10 mouse cellular contexts compared by ENCODE assay signal in genomic region chr10:128892246-128892645, GRCm38 (mm10). TPM values are rescaled to one million over a fixed set of nuclear protein-coding genes. Genes with fewer than 3 reads are reported as not detected.
DNase-seq lines count a peak whose midpoint lies in the region; ATAC-seq and TF ChIP-seq lines count a peak whose summit lies in the region.
"Had no signal": no experiment of that assay in that cellular context is flagged by ENCODE, and none has a peak within 500 bp of the region (broad histone marks: within the 10 kb centered on the region; RNA-seq: fewer than 3 reads in every experiment).

No protein-coding gene starts in this region.

- TF ChIP-seq CTCF in hindbrain, postnatal 0 days (IDR thresholded peaks at IDR 0.05; ENCODE audit: low read depth) = no peak

- DNase-seq in kidney, adult 11 months = no peak
- DNase-seq in hindbrain, postnatal 0 days (ENCODE audit: low spot score) = no peak
- DNase-seq in neural tube, embryonic 10.5 days (ENCODE audit: extremely low spot score, low spot score) = peak; percentile 55
- DNase-seq in adipocyte (ENCODE audit: low spot score) (no peak), MN1 (ENCODE audit: low spot score) (no peak)

- 1% methylated on average over 9 of the region's 9 CpGs for WGBS in kidney, embryonic 14.5 days
- WGBS in hindbrain, postnatal 0 days = 2% methylated on average over 9 of the region's 9 CpGs

- H3K9me3 ChIP-seq in kidney, embryonic 14.5 days (ENCODE audit: control insufficient read depth, low read length) = no peaks in the 10 kb centered on the region
- no peaks in the 10 kb centered on the region for H3K9me3 ChIP-seq in hindbrain, postnatal 0 days (ENCODE audit: low read length)

- peak overlapping the region; percentile 84 for H3K4me2 ChIP-seq in kidney, embryonic 14.5 days (replicated peaks; ENCODE audit: low read depth, low read length)
- H3K4me2 ChIP-seq in hindbrain, postnatal 0 days (ENCODE audit: low read depth, low read length) = peak overlapping the region; percentile 86

- H3K36me3 ChIP-seq in kidney, embryonic 14.5 days (ENCODE audit: control insufficient read depth, insufficient read depth, low read length) = peaks cover 5% of the 10 kb centered on the region; the same call in 1 of the 2 replicates
- no peaks in the 10 kb centered on the region for H3K36me3 ChIP-seq in hindbrain, postnatal 0 days (ENCODE audit: insufficient read depth, low read length)

- peak overlapping the region; percentile 77 for H3K4me3 ChIP-seq in kidney, embryonic 14.5 days (ENCODE audit: low read length)
- H3K4me3 ChIP-seq in brown adipose tissue, adult 24 weeks (ENCODE audit: insufficient read depth, low read depth, low read length) = peak overlapping the region; percentile 48
- peak overlapping the region; percentile 85 for H3K4me3 ChIP-seq in hindbrain, postnatal 0 days (ENCODE audit: low read length)

- no peak; the same call in 1 of the 2 replicates for ATAC-seq in kidney, embryonic 14.5 days (ENCODE audit: low FRiP score, low TSS enrichment)
- ATAC-seq in hindbrain, postnatal 0 days = peak; percentile 5; the same call in 1 of the 2 replicates
- ATAC-seq in megakaryocyte progenitor cell, adult 5-6 weeks (replicated peaks; ENCODE audit: poor library complexity) = no peak

- peaks cover 23% of the 10 kb centered on the region for H3K4me1 ChIP-seq in kidney, embryonic 14.5 days (ENCODE audit: control insufficient read depth, insufficient read depth, low read length)
- H3K4me1 ChIP-seq in brown adipose tissue, adult 24 weeks (ENCODE audit: control insufficient read depth, insufficient read depth, insufficient read length, low read length) = no peaks in the 10 kb centered on the region
- peaks cover 36% of the 10 kb centered on the region for H3K4me1 ChIP-seq in hindbrain, postnatal 0 days (ENCODE audit: insufficient read depth, low read length)

- peak overlapping the region; percentile 85 for H3K9ac ChIP-seq in kidney, embryonic 14.5 days (ENCODE audit: low read depth, low read length)
- peak overlapping the region; percentile 89 for H3K9ac ChIP-seq in hindbrain, postnatal 0 days (replicated peaks; ENCODE audit: low read length)

- H3K27ac ChIP-seq in kidney, embryonic 14.5 days (ENCODE audit: low read depth, low read length) = peak overlapping the region; percentile 59; the same call in 1 of the 2 replicates
- no peak overlapping the region for H3K27ac ChIP-seq in brown adipose tissue, adult 24 weeks (replicated peaks; ENCODE audit: low read depth, low read length)
- H3K27ac ChIP-seq in hindbrain, postnatal 0 days = peak overlapping the region; percentile 86

- H3K27me3 ChIP-seq in kidney, embryonic 14.5 days (ENCODE audit: control insufficient read depth, insufficient read depth, low read length) = peaks cover 18% of the 10 kb centered on the region
- H3K27me3 ChIP-seq in hindbrain, postnatal 0 days (ENCODE audit: insufficient read depth, low read length) = no peaks in the 10 kb centered on the region
- H3K27me3 ChIP-seq: Patski had no signal

RNA-seq across cellular contexts. Expression of gene Gdf11, which starts 0.7 kb away (rescaled TPM):
- polyA plus RNA-seq in kidney, embryonic 14.5 days (2014; fragmentation: Nextera tagmentation; extraction: Ambion mirVana) = 7.2 and 8.7 TPM in 2 replicates
- 1.0 and 1.3 TPM in 2 replicates for polyA plus RNA-seq in brown adipose tissue, adult 24 weeks (2012; ENCODE audit: insufficient read depth, insufficient read length, missing spikeins)
- total RNA-seq in hindbrain, postnatal 0 days (2014; rRNA removed) = 15.9 and 18.8 TPM in 2 replicates
- polyA plus RNA-seq in hindbrain, postnatal 0 days (2015; fragmentation: Nextera tagmentation; extraction: Ambion mirVana) = 6.7 and 7.6 TPM in 2 replicates
- 0.07 TPM in 1 of 2 replicates, not detected in the other for total RNA-seq in megakaryocyte progenitor cell, adult 5-6 weeks (2015)
- total RNA-seq in megakaryocyte progenitor cell, adult 5-6 weeks (2017) = 0.34 TPM in 1 of 2 replicates, not detected in the other

RNA-seq across cellular contexts. Expression of gene Cd63, which starts 8.5 kb away (rescaled TPM):
- 479 and 521 TPM in 2 replicates for polyA plus RNA-seq in kidney, embryonic 14.5 days (2014; fragmentation: Nextera tagmentation; extraction: Ambion mirVana)
- polyA plus RNA-seq in brown adipose tissue, adult 24 weeks (2012; ENCODE audit: insufficient read depth, insufficient read length, missing spikeins) = 59.5 and 73.6 TPM in 2 replicates
- 35.2 and 40.9 TPM in 2 replicates for total RNA-seq in hindbrain, postnatal 0 days (2014; rRNA removed)
- 417 and 436 TPM in 2 replicates for polyA plus RNA-seq in hindbrain, postnatal 0 days (2015; fragmentation: Nextera tagmentation; extraction: Ambion mirVana)
- total RNA-seq in megakaryocyte progenitor cell, adult 5-6 weeks (2015) = 210 and 275 TPM in 2 replicates
- total RNA-seq in megakaryocyte progenitor cell, adult 5-6 weeks (2017) = 143 and 180 TPM in 2 replicates

RNA-seq across cellular contexts. Expression of gene Rdh5, which starts 30.4 kb away (rescaled TPM):
- polyA plus RNA-seq in kidney, embryonic 14.5 days (2014; fragmentation: Nextera tagmentation; extraction: Ambion mirVana) = 14.5 and 15.7 TPM in 2 replicates
- polyA plus RNA-seq in brown adipose tissue, adult 24 weeks (2012; ENCODE audit: insufficient read depth, insufficient read length, missing spikeins) = 10.9 and 11.5 TPM in 2 replicates
- total RNA-seq in hindbrain, postnatal 0 days (2014; rRNA removed) = 22.6 and 24.8 TPM in 2 replicates
- 21.0 and 29.2 TPM in 2 replicates for polyA plus RNA-seq in hindbrain, postnatal 0 days (2015; fragmentation: Nextera tagmentation; extraction: Ambion mirVana)
- total RNA-seq in megakaryocyte progenitor cell, adult 5-6 weeks (2015) = 0.90 and 15.7 TPM in 2 replicates
- 0.79 and 2.9 TPM in 2 replicates for total RNA-seq in megakaryocyte progenitor cell, adult 5-6 weeks (2017)

RNA-seq across cellular contexts. Expression of gene Bloc1s1, which starts 31.6 kb away (rescaled TPM):
- 219 and 258 TPM in 2 replicates for polyA plus RNA-seq in kidney, embryonic 14.5 days (2014; fragmentation: Nextera tagmentation; extraction: Ambion mirVana)
- 297 and 417 TPM in 2 replicates for polyA plus RNA-seq in brown adipose tissue, adult 24 weeks (2012; ENCODE audit: insufficient read depth, insufficient read length, missing spikeins)
- 70.9 and 97.6 TPM in 2 replicates for total RNA-seq in hindbrain, postnatal 0 days (2014; rRNA removed)
- polyA plus RNA-seq in hindbrain, postnatal 0 days (2015; fragmentation: Nextera tagmentation; extraction: Ambion mirVana) = 292 and 298 TPM in 2 replicates
- total RNA-seq in megakaryocyte progenitor cell, adult 5-6 weeks (2015) = 103 and 133 TPM in 2 replicates
- 65.7 and 106 TPM in 2 replicates for total RNA-seq in megakaryocyte progenitor cell, adult 5-6 weeks (2017)

RNA-seq across cellular contexts. Expression of gene Itga7, which starts 41.4 kb away (rescaled TPM):
- 0.77 and 1.3 TPM in 2 replicates for polyA plus RNA-seq in kidney, embryonic 14.5 days (2014; fragmentation: Nextera tagmentation; extraction: Ambion mirVana)
- polyA plus RNA-seq in brown adipose tissue, adult 24 weeks (2012; ENCODE audit: insufficient read depth, insufficient read length, missing spikeins) = 23.2 and 28.5 TPM in 2 replicates
- total RNA-seq in hindbrain, postnatal 0 days (2014; rRNA removed) = 29.0 and 30.6 TPM in 2 replicates
- 15.1 and 16.9 TPM in 2 replicates for polyA plus RNA-seq in hindbrain, postnatal 0 days (2015; fragmentation: Nextera tagmentation; extraction: Ambion mirVana)
- total RNA-seq in megakaryocyte progenitor cell, adult 5-6 weeks (2015) = 0.15 TPM in 1 of 2 replicates, not detected in the other
- not detected in 2 replicates for total RNA-seq in megakaryocyte progenitor cell, adult 5-6 weeks (2017)
- total RNA-seq: hematopoietic stem cell, adult 5-6 weeks had no signal
